Mouse (Mus musculus): ENCODE results near the gene Ice1.

DNA sequence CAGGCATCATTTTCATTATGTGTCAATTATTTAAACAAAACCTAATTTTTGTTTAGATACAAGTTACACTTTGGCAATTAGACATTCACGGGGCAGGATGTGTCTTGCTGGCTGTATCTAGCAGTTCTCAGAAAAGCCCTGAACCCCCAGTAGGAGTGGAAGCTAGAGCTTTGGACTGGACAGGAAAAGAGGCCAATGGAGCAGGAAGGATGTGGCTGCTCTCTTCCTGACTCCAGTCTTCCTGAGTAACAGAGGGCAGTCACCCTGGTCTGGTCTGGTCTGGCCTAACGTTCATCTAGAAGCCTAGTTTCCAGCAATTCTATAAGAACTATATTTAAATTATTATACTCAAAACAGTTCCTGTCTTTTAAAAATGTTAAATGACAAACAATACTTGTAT lies 16.0 kb upstream of the Ice1 start:
- TF ChIP-seq POLR2A (IDR thresholded peaks at IDR 0.05; ENCODE audit: control insufficient read depth in 1 of 2, insufficient read depth in 1 of 2, low read depth in 1 of 2, low read length in 2 of 2, poor library complexity in 1 of 2), result no peak
- no peak for TF ChIP-seq TBP (IDR thresholded peaks at IDR 0.05; ENCODE audit: low read depth, low read length)
- no peak for TF ChIP-seq EP300 (IDR thresholded peaks at IDR 0.05; ENCODE audit: low read depth in 1 of 2, low read length in 2 of 2)
- TF ChIP-seq RCOR1 (IDR thresholded peaks at IDR 0.05; ENCODE audit: low read depth, low read length), result no peak
- TF ChIP-seq NRF1 (IDR thresholded peaks at IDR 0.05; ENCODE audit: insufficient read depth, low read depth, low read length, poor library complexity, severe bottlenecking), result no peak
- no peak for TF ChIP-seq ELF1 (IDR thresholded peaks at IDR 0.05; ENCODE audit: low read depth, low read length)
- TF ChIP-seq GATA1 (IDR thresholded peaks at IDR 0.05; ENCODE audit: low read depth, low read length), result no peak
- TF ChIP-seq ZC3H11A (IDR thresholded peaks at IDR 0.05; ENCODE audit: low read depth, low read length), result no peak
- TF ChIP-seq POLR2AphosphoS5 (IDR thresholded peaks at IDR 0.05; ENCODE audit: borderline replicate concordance, low read depth, low read length), result no peak
- TF ChIP-seq TCF12 (IDR thresholded peaks at IDR 0.05; ENCODE audit: low read depth, low read length), result no peak
- TF ChIP-seq CTCF (IDR thresholded peaks at IDR 0.05 in 2 of 3, conservative IDR thresholded peaks at IDR 0.05 in 1 of 3; ENCODE audit: control insufficient read depth in 1 of 3, insufficient read depth in 1 of 3, low read depth in 2 of 3, low read length in 3 of 3, poor library complexity in 1 of 3, severe bottlenecking in 1 of 3), result no peak
- TF ChIP-seq MXI1 (IDR thresholded peaks at IDR 0.05; ENCODE audit: low read depth, low read length), result no peak
- TF ChIP-seq MYC (IDR thresholded peaks at IDR 0.05; ENCODE audit: low read depth, low read length), result no peak
- TF ChIP-seq MAX (IDR thresholded peaks at IDR 0.05; ENCODE audit: low read length), result no peak

Data from MEL (cell line).